Mouse (Mus musculus) lung, embryonic 14.5 days (tissue): ENCODE measurements around the gene Tubd1. TPM values are rescaled to one million over a fixed set of nuclear protein-coding genes. Genes with fewer than 3 reads are reported as not detected.

Experiments used
- ATAC-seq: fragments of 200-750 bp; cut with Nextera tagmentation; 2 replicates; pipeline ENCODE4 v1.8.0; 2017; ENCODE audit warnings: mild to moderate bottlenecking, moderate TSS enrichment, moderate library complexity; ENCODE audit not compliant: insufficient read depth
- DNase-seq: peaks from one replicate; pipeline ENCODE4 v3.0.0-alpha.2; 2015
- H3K27ac ChIP-seq: fragments of 300-500 bp; sonication (generic); 2 replicates; pipeline ENCODE4 v1.5.1; 2014; ENCODE audit warnings: low read depth, mild to moderate bottlenecking, moderate library complexity
- H3K27me3 ChIP-seq: fragments of 300-500 bp; sonication (generic); 2 replicates; pipeline ENCODE4 v1.6.1; 2014; ENCODE audit warnings: low read length, control low read depth; ENCODE audit not compliant: insufficient read depth
- H3K36me3 ChIP-seq: fragments of 300-500 bp; sonication (generic); 2 replicates; pipeline ENCODE4 v1.6.1; 2014; ENCODE audit warnings: control low read depth; ENCODE audit not compliant: insufficient read depth
- H3K4me1 ChIP-seq: fragments of 300-500 bp; sonication (generic); 2 replicates; pipeline ENCODE4 v1.6.1; 2014; ENCODE audit warnings: antibody characterized with exemption, control low read depth; ENCODE audit not compliant: insufficient read depth
- H3K4me2 ChIP-seq: fragments of 300-500 bp; sonication (generic); 2 replicates; pipeline ENCODE4 v1.6.1; 2014; ENCODE audit warnings: mild to moderate bottlenecking
- H3K4me3 ChIP-seq: fragments of 300-500 bp; sonication (generic); 2 replicates; pipeline ENCODE4 v1.5.1; 2014; ENCODE audit warnings: low read depth, low read length
- H3K9ac ChIP-seq: fragments of 300-500 bp; sonication (generic); 2 replicates; pipeline ENCODE4 v1.6.1; 2014
- H3K9me3 ChIP-seq: fragments of 300-500 bp; sonication (generic); 2 replicates; pipeline ENCODE4 v1.6.1; 2016; ENCODE audit warnings: low read depth, low read length, control low read depth
- CTCF ChIP-seq: IDR thresholded peaks from 2 replicates; pipeline ENCODE4 v1.5.1; 2016; ENCODE audit warnings: antibody characterized with exemption, low read depth
- WGBS: fragments of 180-500 bp; shearing (Covaris S2); extraction: QIAGEN DNeasy Blood & Tissue Kit; methylation state at CpG from one replicate; pipeline ENCODE4 v1.1.7; 2014; 5-methylcytosine and 5-hydroxymethylcytosine counted together
- microRNA counts: library from miRNA; unstranded; fragments of <30 nt; microRNA quantifications from one replicate; lab custom pipeline; 2016
- microRNA-seq: library from miRNA; unstranded; fragments of <30 nt; microRNA quantifications from one replicate; pipeline ENCODE4, GENCODE M21; 2016; ENCODE audit warnings: borderline number of aligned reads
- polyA plus RNA-seq: library from polyadenylated mRNA; unstranded; fragments of >200 nt; fragmentation: Nextera tagmentation; extraction: Ambion mirVana; gene quantifications from 2 replicates; pipeline ENCODE4 v1.2.1, GENCODE M21; 2014

Gene Tubd1
- polyA plus RNA-seq, 1 experiment from 2014 or later = 14.2 TPM

- no peak for ATAC-seq
- TF ChIP-seq CTCF = no peak
- DNase-seq = no peak
- H3K4me2 ChIP-seq = no peak overlapping the region
- WGBS = 88% methylated on average over 1 of the region's 1 CpGs
- no peaks in the 10 kb centered on the region for H3K27me3 ChIP-seq
- H3K27ac ChIP-seq = no peak overlapping the region
- peaks cover 12% of the 10 kb centered on the region; the same call in 1 of the 2 replicates for H3K36me3 ChIP-seq
- no peak overlapping the region for H3K4me3 ChIP-seq
- H3K9me3 ChIP-seq = no peaks in the 10 kb centered on the region
- no peak overlapping the region for H3K9ac ChIP-seq
- H3K4me1 ChIP-seq = no peaks in the 10 kb centered on the region
Observed at GRCm38 (mm10) chr11:86611991-86612390, 67.2 kb downstream of the Tubd1 start.

DNA sequence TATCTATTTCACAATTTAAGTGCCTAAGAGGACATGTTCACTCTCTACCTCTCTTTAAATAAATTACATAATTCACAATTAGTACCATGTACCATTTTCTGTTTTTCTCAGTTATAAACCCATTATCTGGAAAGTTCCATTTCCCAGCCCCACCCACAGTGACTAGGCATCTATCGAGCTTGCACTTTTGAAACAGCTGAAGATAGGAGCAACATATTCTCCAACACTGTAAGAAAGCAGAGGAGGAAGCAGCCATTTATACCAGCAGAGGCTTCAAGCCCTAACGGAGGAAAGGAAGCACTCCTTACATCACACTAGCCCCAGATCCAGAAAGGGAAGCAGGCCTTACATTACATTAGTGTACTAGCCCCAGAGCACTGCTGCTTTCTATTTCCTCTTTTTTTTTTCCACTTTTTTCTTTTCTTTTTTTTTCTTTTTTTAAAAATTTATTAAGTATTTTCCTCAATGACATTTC, 69.3 kb downstream of the Tubd1 start:
- no peak overlapping the region for H3K9ac ChIP-seq
- H3K4me3 ChIP-seq = no peak overlapping the region
- DNase-seq (peak; percentile 7), ATAC-seq (no peak)
- H3K27me3 ChIP-seq = no peaks in the 10 kb centered on the region
- no peak overlapping the region for H3K4me2 ChIP-seq
- H3K4me1 ChIP-seq = no peaks in the 10 kb centered on the region
- TF ChIP-seq CTCF = no peak
- peak overlapping the region; percentile 7; the same call in 1 of the 2 replicates for H3K27ac ChIP-seq
- H3K36me3 ChIP-seq = peaks cover 12% of the 10 kb centered on the region; the same call in 1 of the 2 replicates
- WGBS = 51% methylated on average over 2 of the region's 2 CpGs
- H3K9me3 ChIP-seq = no peaks in the 10 kb centered on the region

DNA sequence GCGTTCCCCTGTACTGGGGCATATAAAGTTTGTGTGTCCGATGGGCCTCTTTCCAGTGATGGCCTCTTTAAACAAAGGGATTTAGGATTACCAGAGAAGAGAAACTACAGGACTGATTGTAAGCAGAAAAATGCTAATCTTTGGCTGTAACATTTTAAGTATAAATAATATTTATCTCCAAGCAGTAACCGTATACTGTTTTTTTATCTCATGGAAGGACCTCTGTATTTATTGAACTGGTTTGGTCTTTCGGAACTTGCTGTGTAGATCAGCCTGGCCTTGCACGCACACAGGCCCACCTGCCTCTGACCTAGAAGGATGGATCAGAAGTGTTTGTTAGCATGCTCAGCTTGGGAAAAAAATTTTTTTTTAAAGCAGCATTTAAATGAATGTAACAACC, 69.8 kb downstream of the Tubd1 start:
- Histone ChIP-seq H3K4me1 (no peaks in the 10 kb centered on the region), H3K36me3 (peaks cover 12% of the 10 kb centered on the region; the same call in 1 of the 2 replicates), H3K4me2 (no peak overlapping the region), H3K27me3 (no peaks in the 10 kb centered on the region), H3K4me3 (no peak overlapping the region), H3K9me3 (no peaks in the 10 kb centered on the region), H3K27ac (no peak overlapping the region), H3K9ac (no peak overlapping the region)
- no peak for DNase-seq
- TF ChIP-seq CTCF = no peak
- 78% methylated on average over 5 of the region's 5 CpGs for WGBS
- no peak for ATAC-seq

MicroRNAs within 50 kb of the gene (microRNA counts, 519-probe panel; counts per million panel counts)
- 3,823 counts per million, percentile 79 among the panel's probes with 10 or more counts for microRNA mmu-miR-21 (lab: Ali Mortazavi, UCI)

Small RNAs within 50 kb of the gene (microRNA-seq; reads per million reads assigned to microRNA genes)
- 15,008 reads per million, percentile 96 among the genes with 10 or more reads in this experiment for gene Mir21a

Other genes with a start within 250 kb of the Tubd1 start
- 12.8 and 13.4 TPM in 2 replicates for gene Med13, start 187.4 kb upstream of the Tubd1 start, polyA plus RNA-seq
- gene Rnft1, start 60.3 kb upstream of the Tubd1 start, polyA plus RNA-seq = 43.2 and 49.0 TPM in 2 replicates
- gene Rps6kb1, start 186 bp upstream of the Tubd1 start, polyA plus RNA-seq = 58.8 and 66.5 TPM in 2 replicates
- gene Vmp1, start 138.8 kb downstream of the Tubd1 start, polyA plus RNA-seq = 117 TPM in 2 replicates
- 36.8 and 37.3 TPM in 2 replicates for gene Ptrh2, start 139.0 kb downstream of the Tubd1 start, polyA plus RNA-seq
- 179 and 186 TPM in 2 replicates for gene Cltc, start 212.6 kb downstream of the Tubd1 start, polyA plus RNA-seq